Mouse (Mus musculus): ENCODE measurements around the gene Hist2h3c1.

GRCm38 (mm10) chr3:96221640-96222038 is 24.8 kb upstream of the Hist2h3c1 start:
- TF ChIP-seq FLI1 (IDR thresholded peaks at IDR 0.05; ENCODE audit: low read length) (no peak), GATA1 (IDR thresholded peaks at IDR 0.05; ENCODE audit: borderline replicate concordance, low read length) (no peak)

Measured in megakaryocyte, embryonic 14.5 days (primary cell).